Mouse (Mus musculus) brain, embryonic 14.5 days (tissue): ENCODE data around the gene Bmi1.

Experiments used
- CTCF ChIP-seq: fragments of 200-500 bp; IDR thresholded peaks from 2 replicates; pipeline ENCODE4 v1.5.1; 2012; ENCODE audit warnings: inconsistent platforms, mild to moderate bottlenecking, moderate library complexity, borderline replicate concordance; ENCODE audit not compliant: insufficient read depth, insufficient read length; ENCODE audit errors: extremely low read depth
- POLR2A ChIP-seq: fragments of 200-500 bp; IDR thresholded peaks from 2 replicates; pipeline ENCODE4 v1.6.1; 2012; ENCODE audit warnings: mild to moderate bottlenecking, inconsistent platforms, borderline replicate concordance; ENCODE audit not compliant: poor library complexity, insufficient read depth, insufficient read length, severe bottlenecking; ENCODE audit errors: extremely low read depth

- TF ChIP-seq POLR2A (no peak), CTCF (no peak)
Measured at GRCm38 (mm10) chr2:18686386-18686785, 9.6 kb downstream of the Bmi1 start.
